Mouse (Mus musculus) liver, embryonic 16.5 days (tissue): Measurements from ENCODE around the gene Gm21969. TPM values are rescaled to one million over a fixed set of nuclear protein-coding genes. Genes with fewer than 3 reads are reported as not detected.

Source experiments
- ATAC-seq: fragments of 200-750 bp; cut with Nextera tagmentation; 2 replicates; pipeline ENCODE4 v1.8.0; 2017; ENCODE audit warnings: low read depth, mild to moderate bottlenecking, moderate number of reproducible peaks, moderate library complexity
- H3K27ac ChIP-seq: fragments of 300-500 bp; sonication (generic); 2 replicates; pipeline ENCODE4 v1.5.1; 2014; ENCODE audit warnings: mild to moderate bottlenecking, low read length
- H3K27me3 ChIP-seq: fragments of 300-500 bp; sonication (generic); 2 replicates; pipeline ENCODE4 v1.6.1; 2014; ENCODE audit warnings: low read depth, low read length, mixed read lengths; ENCODE audit not compliant: control insufficient read depth, insufficient read depth
- H3K36me3 ChIP-seq: fragments of 300-500 bp; sonication (generic); 2 replicates; pipeline ENCODE4 v1.6.1; 2014; ENCODE audit warnings: mild to moderate bottlenecking; ENCODE audit not compliant: control insufficient read depth, insufficient read depth
- H3K4me1 ChIP-seq: fragments of 300-500 bp; sonication (generic); 2 replicates; pipeline ENCODE4 v1.6.1; 2014; ENCODE audit warnings: low read depth, low read length, mixed read lengths; ENCODE audit not compliant: control insufficient read depth
- H3K4me2 ChIP-seq: fragments of 300-500 bp; sonication (generic); 2 replicates; pipeline ENCODE4 v1.6.1; 2014; ENCODE audit warnings: low read depth, low read length, mixed read lengths
- H3K4me3 ChIP-seq: fragments of 300-500 bp; sonication (generic); 2 replicates; pipeline ENCODE4 v1.5.1; 2014; ENCODE audit warnings: low read depth, mild to moderate bottlenecking, low read length
- H3K9ac ChIP-seq: fragments of 300-500 bp; sonication (generic); 2 replicates; pipeline ENCODE4 v1.6.1; 2014; ENCODE audit warnings: low read depth, low read length
- H3K9me3 ChIP-seq: fragments of 300-500 bp; sonication (generic); replicated peaks from 2 replicates; pipeline ENCODE4 v1.6.1; 2016; ENCODE audit warnings: low read length; ENCODE audit not compliant: control insufficient read depth
- WGBS: fragments of 180-500 bp; shearing (Covaris S2); extraction: QIAGEN DNeasy Blood & Tissue Kit; methylation state at CpG from one replicate; pipeline ENCODE4 v1.1.7; 2014; ENCODE audit not compliant: insufficient replicate concordance; 5-methylcytosine and 5-hydroxymethylcytosine counted together
- polyA plus RNA-seq: library from polyadenylated mRNA; unstranded; fragments of >200 nt; fragmentation: Nextera tagmentation; extraction: Ambion mirVana; gene quantifications from 2 replicates; pipeline ENCODE4 v1.2.1, GENCODE M21; 2015

Gm21969 gene
- polyA plus RNA-seq, 1 experiment from 2014 or later, result 0.02 TPM

DNA sequence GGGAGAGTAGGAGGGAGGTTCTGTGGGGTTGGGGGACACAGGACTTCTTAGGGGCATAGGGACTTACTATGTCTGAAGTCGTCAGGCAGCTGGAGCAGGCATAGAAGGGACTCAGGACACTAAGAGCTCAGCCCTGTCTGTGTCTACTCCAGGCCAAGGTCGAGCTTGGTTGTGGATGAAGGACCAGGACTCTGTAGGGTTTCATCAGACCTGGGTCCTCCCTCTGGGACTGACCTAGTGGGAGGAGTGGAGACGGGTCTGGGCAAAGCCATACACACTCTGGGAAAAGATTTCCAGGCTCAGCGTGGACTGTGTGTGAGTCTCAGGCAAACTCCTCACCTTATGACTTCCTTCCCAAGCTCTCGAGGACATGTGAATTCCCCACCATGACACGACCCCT is 16.8 kb downstream of the Gm21969 start:
- Histone ChIP-seq H3K27ac (no peak overlapping the region), H3K9me3 (no peaks in the 10 kb centered on the region), H3K27me3 (no peaks in the 10 kb centered on the region), H3K4me3 (no peak overlapping the region), H3K4me1 (peaks cover 22% of the 10 kb centered on the region), H3K9ac (no peak overlapping the region), H3K4me2 (no peak overlapping the region), H3K36me3 (no peaks in the 10 kb centered on the region)
- no peak for ATAC-seq
- 47% methylated on average over 6 of the region's 6 CpGs for WGBS

DNA sequence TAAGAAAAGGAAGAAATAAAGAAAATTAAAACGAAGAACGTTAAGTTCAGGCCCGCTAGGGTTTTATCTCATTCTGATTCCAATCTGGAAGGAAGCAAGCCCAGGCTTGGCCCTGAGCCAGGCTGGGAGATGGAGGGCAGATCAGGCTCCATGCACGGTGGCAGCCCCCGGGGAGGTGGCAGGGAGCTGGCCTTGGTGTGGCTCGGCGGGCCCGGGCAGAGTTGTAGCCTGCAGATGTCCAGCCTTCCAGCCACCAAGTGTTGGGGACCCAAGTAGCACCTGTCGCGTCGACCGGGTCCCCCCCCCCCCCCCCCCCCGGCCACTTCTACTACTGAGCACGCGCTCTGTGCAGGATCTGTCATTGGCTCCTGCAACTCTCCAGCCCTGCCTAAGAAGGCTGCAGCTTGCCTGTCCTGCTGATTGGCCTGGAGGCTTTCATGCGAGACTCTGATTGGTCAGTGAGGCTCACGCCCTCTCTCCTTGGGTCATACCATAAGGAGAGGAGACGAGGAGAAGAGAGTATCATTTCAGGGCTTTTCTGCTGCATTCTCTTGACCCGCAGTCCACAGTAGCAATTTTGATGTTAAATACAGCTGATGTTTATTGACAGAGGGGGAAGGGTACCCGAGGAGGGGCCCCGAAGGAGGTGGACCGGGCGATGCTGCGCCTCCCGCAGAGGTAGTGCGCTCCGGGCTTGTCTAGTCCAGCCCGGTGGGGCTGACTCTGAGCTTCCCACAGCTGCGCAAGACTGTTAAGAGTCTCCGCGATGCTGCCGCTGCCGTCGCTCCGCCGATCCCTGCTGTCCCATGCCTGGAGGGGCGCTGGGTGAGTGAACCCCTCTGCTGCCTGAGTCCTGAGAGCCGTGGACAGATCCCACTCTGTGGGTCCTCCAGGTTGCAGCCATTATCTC is 19.6 kb downstream of the Gm21969 start, which contains the start of gene Aldh4a1:
TSS of gene Aldh4a1 (plus strand) at position 494 of the 910 bp plus-strand sequence.
- Histone ChIP-seq H3K36me3 (no peaks in the 10 kb centered on the region), H3K27ac (peak within 1 kb of the TSS; percentile 85), H3K4me1 (peaks cover 17% of the 10 kb centered on the region), H3K9me3 (no peaks in the 10 kb centered on the region), H3K4me3 (peak within 1 kb of the TSS; percentile 78), H3K9ac (peak within 1 kb of the TSS; percentile 85), H3K27me3 (no peaks in the 10 kb centered on the region), H3K4me2 (peak within 1 kb of the TSS; percentile 96)
- 1% methylated on average over 35 of the region's 38 CpGs for WGBS
- peak; percentile 92 for ATAC-seq

DNA sequence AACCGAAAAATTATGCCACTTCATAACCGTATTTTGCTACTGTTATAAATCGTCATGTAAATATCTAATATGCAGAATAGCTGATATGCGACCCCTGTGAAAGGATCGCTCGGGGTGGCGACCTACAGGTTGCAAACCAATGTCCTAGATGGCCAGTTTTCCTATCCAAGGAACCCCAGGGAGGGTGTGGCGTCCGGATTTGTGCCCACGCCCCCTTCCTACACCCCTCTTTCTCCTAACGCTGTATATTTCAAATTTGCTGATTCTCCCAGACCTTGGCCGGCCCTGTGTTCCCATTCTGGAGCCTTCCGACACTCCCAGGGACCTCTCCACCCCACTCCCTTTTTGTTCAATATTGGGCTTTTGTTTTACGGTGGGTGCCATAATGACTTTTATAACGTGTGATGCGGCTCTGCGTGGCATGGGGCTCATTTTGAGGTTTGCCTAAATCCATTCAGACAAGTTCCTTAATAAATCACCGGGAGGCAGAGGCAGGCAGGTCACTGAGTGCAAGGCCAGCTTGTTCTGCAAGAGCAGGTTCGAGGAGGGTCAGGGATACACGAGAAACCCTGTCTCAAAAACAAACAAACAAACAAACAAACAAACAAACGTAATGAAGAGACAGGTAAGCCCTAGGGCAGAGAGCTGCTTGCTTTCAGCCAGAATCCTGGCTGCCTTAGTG is 20.6 kb downstream of the Gm21969 start:
- H3K4me3 ChIP-seq, result peak overlapping the region; percentile 78
- peak overlapping the region; percentile 85 for H3K27ac ChIP-seq
- peaks cover 17% of the 10 kb centered on the region for H3K4me1 ChIP-seq
- no peaks in the 10 kb centered on the region for H3K27me3 ChIP-seq
- no peak for ATAC-seq
- peak overlapping the region; percentile 85 for H3K9ac ChIP-seq
- H3K9me3 ChIP-seq, result no peaks in the 10 kb centered on the region
- H3K4me2 ChIP-seq, result peak overlapping the region; percentile 96
- WGBS, result 18% methylated on average over 21 of the region's 21 CpGs
- H3K36me3 ChIP-seq, result no peaks in the 10 kb centered on the region

- WGBS, result 56% methylated on average over 5 of the region's 5 CpGs
- H3K36me3 ChIP-seq, result no peaks in the 10 kb centered on the region
- ATAC-seq, result peak; percentile 65
- H3K9ac ChIP-seq, result no peak overlapping the region; the same call in 1 of the 2 replicates
- H3K4me3 ChIP-seq, result peak overlapping the region; percentile 78
- H3K9me3 ChIP-seq, result no peaks in the 10 kb centered on the region
- H3K4me2 ChIP-seq, result peak overlapping the region; percentile 96
- no peaks in the 10 kb centered on the region for H3K27me3 ChIP-seq
- peak overlapping the region; percentile 77 for H3K27ac ChIP-seq
- H3K4me1 ChIP-seq, result peaks cover 17% of the 10 kb centered on the region
Measured at GRCm38 (mm10) chr4:139624116-139624489, 21.1 kb downstream of the Gm21969 start.

GRCm38 (mm10) chr4:139624706-139625105 is 21.7 kb downstream of the Gm21969 start:
- peak overlapping the region; percentile 49 for H3K4me3 ChIP-seq
- peak overlapping the region; percentile 77 for H3K27ac ChIP-seq
- peaks cover 17% of the 10 kb centered on the region for H3K4me1 ChIP-seq
- peak; percentile 41 for ATAC-seq
- no peaks in the 10 kb centered on the region for H3K9me3 ChIP-seq
- no peaks in the 10 kb centered on the region for H3K36me3 ChIP-seq
- no peaks in the 10 kb centered on the region for H3K27me3 ChIP-seq
- no peak overlapping the region for H3K9ac ChIP-seq
- 62% methylated on average over 10 of the region's 10 CpGs for WGBS
- peak overlapping the region; percentile 96 for H3K4me2 ChIP-seq

- WGBS, result 73% methylated on average over 11 of the region's 11 CpGs
Measured at GRCm38 (mm10) chr4:139627361-139627760, 24.4 kb downstream of the Gm21969 start.

DNA sequence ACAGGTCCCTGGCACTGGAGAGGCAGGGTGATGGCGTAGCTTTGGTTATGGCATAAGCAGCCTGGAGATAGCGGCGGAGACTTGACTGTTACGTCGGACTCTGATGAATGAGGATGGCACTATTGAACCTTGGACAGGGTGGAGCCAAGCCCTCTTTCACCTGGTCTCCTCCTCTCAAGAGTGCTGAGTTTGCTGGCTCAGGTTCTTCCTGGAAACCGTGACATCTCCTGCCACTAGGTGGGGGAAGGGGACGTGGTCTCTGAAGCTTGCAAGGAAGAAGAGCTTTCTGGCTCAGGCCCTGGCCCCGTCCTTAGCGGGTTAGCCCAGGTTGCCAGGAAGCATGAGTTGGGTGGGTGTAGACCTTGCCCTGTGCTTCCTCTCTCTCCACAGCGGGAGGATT is 27.2 kb downstream of the Gm21969 start:
- no peak for ATAC-seq
- no peaks in the 10 kb centered on the region for H3K36me3 ChIP-seq
- no peak overlapping the region for H3K4me2 ChIP-seq
- no peaks in the 10 kb centered on the region for H3K9me3 ChIP-seq
- no peak overlapping the region for H3K27ac ChIP-seq
- 57% methylated on average over 10 of the region's 10 CpGs for WGBS
- H3K9ac ChIP-seq, result no peak overlapping the region
- no peaks in the 10 kb centered on the region for H3K27me3 ChIP-seq
- H3K4me3 ChIP-seq, result no peak overlapping the region
- peaks cover 9% of the 10 kb centered on the region for H3K4me1 ChIP-seq

More at GRCm38 (mm10) chr4:139627361-139627760, 24.4 kb downstream of the Gm21969 start:
- ATAC-seq, result no peak
- no peaks in the 10 kb centered on the region for H3K27me3 ChIP-seq
- H3K4me3 ChIP-seq, result no peak overlapping the region
- H3K36me3 ChIP-seq, result no peaks in the 10 kb centered on the region
- no peak overlapping the region for H3K4me2 ChIP-seq
- H3K9ac ChIP-seq, result no peak overlapping the region
- H3K9me3 ChIP-seq, result no peaks in the 10 kb centered on the region
- peaks cover 12% of the 10 kb centered on the region for H3K4me1 ChIP-seq
- H3K27ac ChIP-seq, result no peak overlapping the region

DNA sequence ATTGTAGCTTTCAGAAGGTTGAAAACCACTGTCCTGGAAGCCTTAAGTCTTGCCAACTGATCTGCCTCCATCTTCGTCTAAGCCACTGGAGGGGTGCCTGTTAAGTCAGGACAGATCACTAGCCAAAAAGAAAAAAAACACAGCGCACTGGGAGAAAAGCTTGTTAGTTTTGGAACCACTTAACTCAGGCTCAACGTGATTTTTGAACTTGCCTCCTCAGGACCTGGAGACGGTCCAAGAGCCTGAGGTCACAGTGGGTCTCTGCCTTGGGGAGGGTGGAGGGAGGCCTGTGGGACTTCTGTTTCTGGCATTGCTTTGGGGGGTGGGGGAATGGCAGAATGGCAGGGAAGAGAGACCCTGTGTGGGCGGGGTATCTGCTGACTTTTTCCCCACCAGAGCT is 28.2 kb downstream of the Gm21969 start:
- ATAC-seq, result no peak
- WGBS, result 55% methylated on average over 5 of the region's 5 CpGs
- H3K4me2 ChIP-seq, result no peak overlapping the region
- H3K36me3 ChIP-seq, result no peaks in the 10 kb centered on the region
- no peaks in the 10 kb centered on the region for H3K9me3 ChIP-seq
- H3K9ac ChIP-seq, result no peak overlapping the region
- no peak overlapping the region for H3K4me3 ChIP-seq
- H3K27me3 ChIP-seq, result no peaks in the 10 kb centered on the region
- no peak overlapping the region for H3K27ac ChIP-seq
- H3K4me1 ChIP-seq, result peaks cover 6% of the 10 kb centered on the region
